Mouse (Mus musculus) adrenal gland, postnatal 4 days (tissue): Measurements from ENCODE around the gene Isg20l2. TPM values are rescaled to one million over a fixed set of nuclear protein-coding genes. Genes with fewer than 3 reads are reported as not detected.

Source experiments
- DNase-seq, 2 experiments: peaks; one replicate each; pipeline ENCODE4 v3.0.0; 2021 to 2022; ENCODE audit warnings: low spot score in 2 of 2, mixed read lengths in 2 of 2
- total RNA-seq, 2 experiments: library from RNA; stranded (reverse); gene quantifications; 2 replicates each; pipeline ENCODE4 v1.2.3; 2021

Isg20l2 gene
- total RNA-seq, 2 experiments from 2014 or later, result 31.0 to 33.5 TPM

DNA sequence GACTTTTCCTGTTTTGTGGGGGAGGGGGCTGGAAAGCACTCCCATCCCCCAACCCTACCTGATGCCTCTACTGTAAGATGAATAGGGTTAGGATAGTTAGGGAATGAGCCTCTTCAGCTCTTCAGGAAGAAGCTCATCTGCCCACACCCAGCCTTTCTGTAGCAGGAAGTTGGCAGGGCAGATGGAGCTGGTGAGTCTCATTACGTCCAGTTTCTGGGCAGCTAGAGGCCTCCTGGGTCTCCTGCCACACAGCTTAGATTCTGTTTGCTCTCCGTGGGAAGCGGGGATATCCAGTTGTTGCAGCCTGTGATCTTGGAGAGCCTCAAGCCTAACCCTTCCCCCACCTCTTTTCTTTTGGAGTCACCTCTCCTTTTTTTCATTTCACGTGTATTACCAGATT is 20.2 kb upstream of the Isg20l2 start:
- no peak for DNase-seq

DNA sequence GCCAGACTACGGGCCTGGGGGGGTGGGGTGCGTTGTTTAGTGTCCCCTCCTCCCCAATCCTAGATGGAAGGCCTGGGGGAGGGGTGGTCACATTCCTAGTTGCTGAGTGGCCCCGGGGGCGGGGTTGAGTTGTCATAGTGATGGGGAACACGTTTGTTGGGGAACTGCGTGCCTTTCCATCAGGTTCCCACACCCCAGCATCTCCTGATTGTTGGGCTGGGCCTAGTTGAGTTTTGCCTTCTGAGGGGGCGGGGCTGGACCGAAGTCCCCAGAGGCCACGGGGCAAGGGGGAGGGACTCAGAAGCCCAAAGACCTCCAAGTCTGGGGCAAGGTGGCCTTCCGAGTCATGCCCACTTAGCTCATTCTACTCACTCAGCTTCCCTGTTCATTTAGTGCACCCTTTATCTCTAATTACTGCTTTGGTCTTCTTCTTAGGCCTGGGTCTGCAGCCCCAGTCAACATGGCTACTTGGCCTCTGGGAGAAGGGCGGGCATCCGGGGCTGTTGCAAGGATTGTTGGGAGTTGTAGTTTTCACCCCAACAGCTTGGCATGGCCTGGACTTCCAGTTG is 19.5 kb upstream of the Isg20l2 start:
- DNase-seq, result peak; percentile 57 to 80

DNA sequence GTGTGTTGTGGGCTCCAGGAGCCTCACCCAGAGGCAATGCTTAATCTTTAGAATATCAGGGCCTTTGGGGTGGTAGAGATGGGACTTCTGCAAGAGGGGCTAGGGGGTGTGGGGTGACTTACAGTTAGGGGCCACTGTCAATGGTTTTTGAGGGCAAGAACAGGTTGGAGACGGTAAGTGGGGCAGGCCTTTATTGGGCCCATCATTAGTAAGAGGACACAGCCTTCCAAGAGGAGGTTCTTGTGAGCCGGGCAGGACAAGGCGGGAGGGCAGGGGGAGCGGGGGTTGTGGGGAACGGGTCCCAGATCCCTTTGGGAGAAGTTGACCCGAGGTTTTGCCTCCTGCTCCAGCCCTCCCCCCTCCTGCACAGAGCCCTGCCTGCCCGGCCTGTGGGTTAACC is 16.6 kb upstream of the Isg20l2 start:
- no peak for DNase-seq

DNA sequence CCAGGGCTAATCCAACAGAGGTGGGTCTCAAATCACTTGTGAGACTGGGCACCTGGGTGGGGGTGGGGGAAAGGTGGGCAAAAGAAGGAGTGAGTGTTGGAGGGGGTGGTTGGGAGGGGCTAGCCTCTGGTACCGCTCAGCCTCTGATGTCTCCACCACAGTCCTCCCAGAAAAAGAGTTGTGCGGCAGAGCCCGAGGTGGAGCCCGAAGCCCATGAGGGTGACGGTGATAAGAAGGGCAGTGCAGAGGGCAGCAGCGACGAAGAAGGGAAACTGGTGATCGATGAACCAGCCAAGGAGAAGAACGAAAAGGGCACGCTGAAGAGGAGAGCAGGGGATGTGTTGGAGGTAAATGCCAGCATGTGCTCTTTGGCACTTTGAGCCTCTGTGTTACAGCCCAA is 16.2 kb upstream of the Isg20l2 start:
- no peak for DNase-seq

DNA sequence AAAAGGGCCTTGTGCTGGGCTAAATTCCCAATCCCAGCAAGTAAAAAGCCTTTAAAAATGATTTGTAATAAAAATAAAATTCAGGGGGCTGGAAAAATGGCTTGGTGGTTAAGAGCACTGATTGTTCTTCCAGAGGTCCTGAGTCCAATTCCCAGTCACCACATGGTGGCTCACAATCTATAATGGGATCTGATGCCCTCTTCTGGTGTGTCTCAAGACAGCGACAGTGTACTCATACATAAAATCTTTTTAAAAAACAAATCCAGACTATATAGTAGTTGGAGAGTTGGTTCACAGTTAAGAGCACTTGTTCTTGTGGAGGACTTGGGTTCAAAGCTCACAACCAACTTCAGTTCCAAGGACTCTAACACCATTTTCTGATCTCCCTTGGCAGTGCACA is 13.1 kb upstream of the Isg20l2 start:
- no peak for DNase-seq

DNA sequence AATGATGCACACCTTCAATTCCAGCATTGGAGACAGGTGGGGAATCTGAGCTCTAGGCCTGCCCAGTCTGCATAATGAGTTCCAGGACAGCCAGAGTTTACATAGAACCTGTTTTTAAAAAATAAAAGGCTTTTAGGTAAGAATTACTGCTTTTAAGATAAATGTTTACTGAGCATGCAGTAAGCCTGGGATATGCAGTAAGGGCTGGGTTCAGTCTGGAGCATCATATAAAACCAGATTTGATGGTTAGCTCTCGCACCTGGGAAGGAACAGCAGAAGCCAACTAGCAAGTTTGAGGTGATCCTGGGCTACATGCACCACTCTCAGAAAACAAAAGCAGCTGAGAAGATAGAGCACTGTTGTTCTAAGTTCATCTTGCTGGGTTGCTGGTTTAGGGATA is 11.6 kb upstream of the Isg20l2 start:
- no peak for DNase-seq

DNA sequence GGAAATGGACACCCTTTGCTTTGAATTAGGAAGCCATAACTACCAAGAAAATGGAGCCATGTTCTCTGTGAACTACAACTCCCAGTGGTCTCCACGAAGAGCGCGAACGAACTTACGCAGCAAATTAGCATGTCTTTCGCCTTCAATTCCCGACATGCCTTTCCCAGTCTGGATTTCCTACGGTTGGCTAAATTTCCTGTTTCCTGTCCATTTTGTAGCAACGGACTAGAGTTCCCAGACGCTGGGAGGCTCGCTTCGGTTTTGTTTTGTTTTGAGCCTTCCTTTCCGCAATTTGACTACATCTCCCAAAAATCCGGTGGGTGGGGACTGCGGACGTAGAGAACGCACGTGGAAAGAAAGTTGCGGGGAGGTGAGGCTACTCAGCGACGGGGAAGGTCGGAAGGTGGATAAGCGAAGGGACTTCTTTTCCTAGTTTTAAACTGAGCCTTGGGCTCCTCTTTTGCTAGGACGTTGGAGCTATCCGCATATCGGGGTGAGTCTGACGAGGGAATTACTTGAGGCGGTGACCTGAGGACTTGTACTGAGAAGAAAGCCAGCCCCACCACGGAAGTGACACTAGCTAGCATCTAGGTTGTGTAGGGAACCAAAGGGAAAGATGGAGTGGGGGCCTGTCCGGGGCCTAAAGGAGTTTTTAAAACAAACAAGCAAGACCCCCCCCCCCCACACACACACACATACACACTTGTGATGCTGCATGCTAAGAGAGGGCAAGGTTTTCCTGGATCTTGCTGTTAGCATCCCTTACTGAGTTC is 10.6 kb upstream of the Isg20l2 start, which contains the start of gene Mrpl24:
Mrpl24 (plus strand) TSS at position 171 of the 773 bp plus-strand sequence.
- peak; percentile 19 to 61 for DNase-seq

DNA sequence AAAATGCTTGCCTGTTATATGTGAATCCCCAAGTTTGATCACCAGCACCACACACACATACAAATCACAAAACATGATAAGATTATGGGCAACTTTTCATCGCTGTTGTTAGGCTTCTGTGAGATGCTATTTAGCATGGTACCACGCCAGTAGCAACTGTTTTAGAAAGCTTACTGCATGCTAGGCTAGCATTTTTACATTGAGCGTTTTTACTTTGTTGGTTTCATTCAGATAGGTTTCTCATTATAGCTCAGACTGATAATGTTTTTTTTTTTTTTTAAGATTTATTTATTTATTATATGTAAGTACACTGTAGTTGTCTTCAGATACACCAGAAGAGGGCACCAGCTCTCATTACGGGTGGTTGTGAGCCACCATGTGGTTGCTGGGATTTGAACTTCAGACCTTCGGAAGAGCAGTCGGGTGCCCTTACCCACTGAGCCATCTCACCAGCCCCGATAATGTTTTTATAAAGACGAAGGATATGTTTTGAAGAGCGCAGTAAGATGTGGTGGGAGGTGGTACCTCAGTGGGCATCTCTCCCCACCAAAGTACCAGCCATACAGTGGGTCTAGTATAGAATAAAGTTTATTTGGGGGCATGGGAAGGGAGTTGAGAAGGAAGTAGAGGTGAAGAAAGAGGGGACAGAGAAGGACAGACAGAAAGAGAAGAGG is 9.7 kb upstream of the Isg20l2 start:
- no peak for DNase-seq

DNA sequence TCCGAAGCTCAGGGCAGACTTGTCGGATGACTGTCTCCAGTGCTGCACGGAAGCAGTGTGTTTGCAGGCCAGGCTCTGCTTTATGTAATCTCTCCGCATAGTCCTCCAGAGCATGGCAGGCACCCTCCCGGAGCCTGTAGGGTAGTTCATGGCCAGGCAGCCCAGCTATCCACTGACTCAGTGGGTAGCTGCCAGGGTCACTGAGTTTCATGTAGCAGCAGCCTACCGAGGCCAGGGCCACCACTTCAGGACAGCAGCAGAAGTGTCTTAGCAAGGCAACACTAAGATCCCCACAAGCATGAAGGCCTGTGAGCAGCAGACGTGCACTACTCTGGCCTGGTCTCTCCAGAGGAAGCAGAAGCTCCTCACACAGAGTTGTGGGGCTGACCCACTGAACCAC is 5.1 kb upstream of the Isg20l2 start:
- no peak for DNase-seq

DNA sequence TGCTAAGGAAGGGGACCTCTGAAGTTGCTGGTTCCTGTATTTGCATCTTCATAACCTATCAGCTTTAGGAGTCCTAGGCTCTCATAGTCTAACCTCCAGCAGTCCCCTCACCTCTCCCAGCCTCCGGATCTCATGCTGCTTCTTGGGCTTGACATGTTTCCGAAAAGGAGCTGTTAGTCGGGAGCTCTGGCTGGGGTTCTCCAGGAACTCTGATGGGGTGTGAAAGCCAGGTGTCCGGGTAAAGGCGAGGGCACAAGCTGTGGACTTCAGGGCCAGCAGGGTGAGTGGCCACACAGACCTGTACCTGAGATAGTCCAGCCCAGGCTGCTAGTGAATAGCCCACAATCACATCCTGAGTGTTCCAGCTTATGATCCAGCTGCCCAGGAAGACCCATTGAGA is 2.7 kb upstream of the Isg20l2 start:
- DNase-seq, result no peak

DNA sequence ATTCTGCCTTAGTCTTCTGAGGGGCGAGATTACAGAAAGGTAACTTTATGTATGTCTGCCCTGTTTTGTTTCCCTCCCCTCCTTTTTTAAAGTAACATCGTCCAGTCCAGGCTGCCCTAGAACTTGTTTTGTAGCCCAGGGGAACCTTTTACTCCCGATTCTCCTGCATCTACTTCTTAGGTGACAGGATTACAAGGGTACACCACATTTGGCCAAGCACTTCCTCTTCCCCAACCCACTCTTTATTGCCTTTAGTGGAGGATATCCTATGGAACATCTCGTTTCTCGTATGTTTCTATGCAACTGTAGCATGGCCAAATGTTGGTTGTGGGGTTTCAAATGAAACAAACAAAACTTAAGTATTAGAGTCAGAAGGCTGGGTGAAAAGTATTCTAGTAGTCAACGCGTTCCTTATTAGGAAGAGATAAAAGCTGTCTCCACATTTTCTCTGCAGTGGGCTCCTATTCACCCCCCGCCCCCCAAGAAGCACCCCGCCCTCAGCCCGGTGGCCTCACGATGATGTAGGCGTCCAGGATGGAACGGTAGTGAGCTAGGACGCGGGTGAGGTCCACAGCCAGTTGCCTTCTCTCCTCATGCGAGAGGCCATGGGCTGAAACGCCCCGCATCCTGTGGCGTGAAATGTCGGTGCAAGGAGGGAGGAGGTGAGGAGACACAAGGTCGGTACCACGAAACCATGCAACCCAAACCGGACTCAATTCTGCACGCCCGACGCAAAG is 605 bp upstream of the Isg20l2 start:
- DNase-seq, result no peak

DNA sequence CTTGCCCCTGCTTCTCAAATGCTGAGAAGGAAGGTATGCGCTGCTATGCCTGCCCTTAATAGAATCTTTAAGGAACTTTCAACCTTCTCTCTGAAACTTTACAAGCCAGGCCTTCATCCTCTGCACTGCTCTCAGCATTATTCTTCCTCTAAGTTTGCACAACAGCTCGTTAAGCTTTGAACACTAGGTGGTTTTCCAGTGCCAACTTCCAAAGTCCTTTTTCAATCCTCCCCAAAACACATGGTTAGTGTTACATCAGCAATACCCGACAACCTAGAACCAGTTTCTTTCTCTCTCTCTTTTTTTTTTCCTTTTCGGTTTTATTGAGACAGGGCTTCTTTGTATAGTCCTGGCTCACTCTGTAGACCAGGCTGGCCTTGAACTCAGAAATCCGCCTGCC is 3.9 kb downstream of the Isg20l2 start:
- DNase-seq, result no peak

DNA sequence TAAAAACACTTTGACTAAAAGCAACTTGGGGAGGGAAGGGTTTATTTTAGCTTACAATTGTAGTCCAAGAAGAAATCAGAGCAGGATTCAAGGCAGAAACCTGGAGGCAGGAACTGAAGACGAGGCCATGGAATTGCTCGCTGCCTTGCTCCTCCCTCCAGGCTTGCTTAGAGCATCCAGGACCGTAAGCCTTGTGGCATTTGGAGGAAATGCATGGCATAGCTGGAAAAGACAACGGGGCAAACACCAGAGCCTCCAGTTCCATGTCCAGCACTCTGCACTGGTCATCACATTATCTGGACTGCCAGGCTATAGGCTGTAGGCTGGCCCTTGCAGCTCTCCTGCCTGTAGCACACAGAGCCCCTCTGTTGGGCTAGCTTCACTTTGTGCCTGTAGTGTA is 4.4 kb downstream of the Isg20l2 start:
- DNase-seq, result no peak

DNA sequence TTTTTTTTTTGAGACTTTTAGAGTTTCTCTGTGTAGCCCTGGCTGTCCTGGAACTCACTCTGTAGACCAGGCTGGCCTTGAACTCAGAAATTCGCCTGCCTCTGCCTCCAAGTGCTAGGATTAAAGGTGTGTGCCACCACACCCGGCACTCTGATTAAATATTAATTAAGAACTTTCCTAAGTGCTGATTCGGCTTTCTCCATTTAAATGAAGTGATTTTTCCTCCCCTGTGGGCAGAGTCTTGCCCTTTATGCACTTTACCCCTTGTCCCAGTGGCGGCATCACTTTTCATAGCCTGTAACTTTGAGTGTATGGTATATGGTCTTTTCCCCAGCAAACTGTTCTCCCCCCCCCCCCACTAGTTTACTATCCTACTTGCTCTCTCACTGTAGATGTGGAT is 5.1 kb downstream of the Isg20l2 start:
- no peak for DNase-seq

DNA sequence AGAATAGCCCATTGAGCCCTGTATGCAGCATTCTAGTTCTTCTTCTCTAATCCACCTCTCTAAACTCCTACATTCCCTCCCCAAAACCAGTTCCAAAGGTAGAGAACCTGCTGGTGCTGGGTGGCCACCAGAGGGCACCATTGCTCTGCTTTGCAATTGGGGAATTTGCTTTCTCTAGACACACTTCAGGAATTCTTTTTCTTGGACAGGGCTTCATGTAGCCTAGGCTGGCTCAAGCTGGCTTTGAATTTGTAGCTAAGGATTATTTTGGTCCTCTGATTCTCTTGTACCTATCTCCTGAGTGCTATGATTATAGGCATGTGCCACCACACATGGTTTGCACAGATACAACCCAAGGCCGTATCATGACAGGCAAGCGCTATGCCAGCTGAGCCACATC is 5.7 kb downstream of the Isg20l2 start:
- DNase-seq, result peak; percentile 50 to 62

DNA sequence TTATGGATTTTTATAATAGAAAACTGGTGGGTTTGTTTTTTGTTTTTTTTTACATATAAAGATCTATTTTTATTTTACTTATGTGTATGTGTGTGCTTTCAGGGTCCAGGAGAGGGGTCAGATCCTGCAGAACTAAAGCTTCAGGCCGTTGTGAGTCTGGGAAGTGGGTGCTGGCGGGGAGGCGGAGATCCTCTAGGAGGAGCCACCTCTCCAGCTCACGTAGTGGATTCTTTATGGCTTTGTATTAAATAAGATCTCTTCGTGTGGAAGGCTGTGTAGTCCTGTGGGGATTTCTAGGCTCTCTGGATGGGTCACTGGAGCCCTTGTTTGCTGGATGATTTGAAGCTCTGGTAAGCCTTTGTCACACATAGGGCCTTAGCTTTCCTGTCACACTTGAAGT is 10.5 kb downstream of the Isg20l2 start:
- no peak for DNase-seq

DNA sequence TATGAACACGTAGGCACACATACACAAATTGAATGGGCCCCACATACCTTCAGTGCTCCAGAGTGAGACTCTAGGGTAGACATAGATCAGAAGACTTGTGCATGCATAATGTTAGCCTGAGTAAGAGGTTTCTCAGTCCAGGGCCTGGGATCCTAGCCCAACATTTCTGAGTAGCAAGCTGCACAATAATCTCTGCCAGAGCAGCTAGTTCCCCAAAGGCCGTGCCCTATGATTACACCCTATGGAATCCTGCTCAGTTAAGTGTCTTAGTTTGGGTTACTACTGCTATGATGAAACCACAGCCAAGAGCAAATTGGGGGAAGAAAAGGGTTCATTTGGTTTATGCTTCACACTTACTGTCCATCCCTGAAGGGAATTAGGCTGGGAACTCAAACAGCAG is 12.4 kb downstream of the Isg20l2 start:
- DNase-seq, result no peak

DNA sequence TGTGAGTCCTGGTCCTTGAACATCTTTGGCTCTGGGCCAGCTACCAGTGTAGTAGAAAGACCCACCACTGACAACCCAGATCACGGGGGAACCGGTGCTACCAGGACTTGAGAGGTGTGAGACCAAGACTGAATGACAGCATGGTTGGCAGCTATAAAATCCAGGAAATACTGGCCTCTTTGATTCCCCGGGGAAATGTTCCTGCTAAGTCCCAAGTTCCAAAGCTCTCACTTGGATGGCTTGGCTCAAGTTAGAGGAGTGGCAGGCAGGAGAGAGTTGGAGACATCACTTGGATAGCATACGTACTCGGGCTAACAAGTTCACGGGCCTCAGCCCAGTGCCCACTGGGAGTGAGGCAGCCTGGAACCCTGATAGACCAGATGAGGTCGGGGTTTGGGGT is 13.5 kb downstream of the Isg20l2 start:
- DNase-seq, result no peak

DNA sequence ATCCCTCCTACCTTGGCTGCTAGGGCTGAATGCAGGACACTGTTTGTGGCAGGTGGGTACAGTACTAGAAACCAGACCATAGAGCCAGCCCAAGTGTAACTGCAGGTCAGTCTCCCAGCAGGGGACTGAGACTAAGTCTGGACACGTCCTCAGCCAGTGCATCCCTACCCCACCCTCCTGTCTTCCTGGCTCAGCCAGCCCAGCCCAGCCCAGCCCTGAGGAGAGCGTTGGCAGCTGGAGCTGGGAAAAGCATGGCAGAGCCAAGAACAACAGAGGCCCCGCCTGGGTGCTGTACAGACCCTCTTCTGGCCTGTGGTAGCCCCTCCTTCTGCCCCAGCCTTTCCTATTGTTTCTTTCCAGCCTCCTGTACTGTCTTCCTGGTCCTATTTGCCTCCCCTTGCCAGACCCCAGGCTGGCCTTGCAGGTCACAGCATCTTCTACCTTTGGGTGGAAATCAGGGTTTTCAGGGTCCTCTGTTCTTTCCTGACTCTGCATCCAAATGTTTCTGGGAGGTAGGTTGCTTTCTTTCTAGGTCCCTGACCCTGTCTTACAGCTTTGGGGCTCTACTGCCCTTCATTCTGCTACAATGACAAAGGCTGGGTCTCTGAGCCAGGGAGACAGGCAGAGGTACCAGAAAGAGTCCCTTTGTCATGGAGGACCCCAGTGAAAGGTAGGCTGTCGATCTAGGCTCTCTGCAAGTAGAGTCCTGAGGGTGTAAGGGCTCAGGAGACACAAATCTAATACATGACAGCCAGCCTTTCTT is 14.9 kb downstream of the Isg20l2 start:
- DNase-seq, result no peak

DNA sequence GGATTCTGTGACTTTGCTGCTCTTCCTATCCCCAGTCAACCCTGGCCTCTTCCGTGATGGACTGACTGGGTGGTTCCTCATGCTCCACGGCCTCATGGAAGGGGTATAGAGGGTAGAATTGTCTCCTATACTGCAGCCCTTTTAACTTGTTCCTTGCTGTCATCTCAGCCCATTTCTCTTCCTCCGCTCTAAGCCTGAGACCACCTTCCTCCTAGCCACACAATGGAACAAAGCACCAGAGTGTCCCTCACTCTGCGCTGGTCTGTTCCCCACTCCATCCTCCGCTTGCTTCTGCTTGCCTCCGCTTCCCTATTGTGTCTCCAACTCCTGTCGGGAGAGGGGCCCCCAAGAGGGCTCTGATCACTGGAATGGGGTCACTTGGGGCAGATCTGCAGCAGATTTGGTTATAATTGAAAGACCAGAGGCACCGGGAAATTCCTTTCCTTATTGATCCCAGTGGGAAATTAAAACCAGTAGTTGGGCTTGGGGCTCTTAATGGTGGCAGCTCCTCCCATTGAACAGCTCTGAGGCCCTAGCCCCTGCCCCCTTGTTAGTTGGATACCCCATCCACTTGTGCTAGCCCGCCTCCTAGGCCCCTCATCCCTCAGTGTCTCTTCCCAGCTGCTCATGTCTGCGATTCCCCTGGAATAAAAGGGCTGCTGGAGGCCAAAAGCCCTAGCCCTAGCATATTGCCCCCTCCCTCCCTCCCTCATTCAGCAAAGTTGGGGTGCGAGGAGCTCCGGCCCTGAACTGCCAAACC is 15.8 kb downstream of the Isg20l2 start:
- no peak for DNase-seq

DNA sequence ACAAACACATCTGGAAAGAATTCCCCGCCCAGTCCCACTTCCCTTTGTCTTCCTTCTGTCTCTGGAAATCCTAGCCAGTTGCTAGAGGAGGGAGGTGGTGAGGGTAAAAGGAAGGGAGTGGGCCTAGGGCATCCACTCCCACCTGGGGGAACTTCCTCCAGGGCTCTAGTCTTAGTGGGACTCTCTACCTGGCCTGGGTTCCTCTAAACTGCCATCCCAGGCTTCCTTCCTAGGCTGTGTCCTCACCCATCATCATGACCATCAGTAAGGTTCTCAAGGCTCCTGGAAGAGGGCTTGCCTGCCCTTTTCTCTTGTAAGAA is 16.4 kb downstream of the Isg20l2 start:
- no peak for DNase-seq
